Mouse (Mus musculus): ENCODE data around the gene Atp6v1g1. TPM values are rescaled to one million over a fixed set of nuclear protein-coding genes. Genes with fewer than 3 reads are reported as not detected.

Gene Atp6v1g1
- polyA plus RNA-seq, 1 experiment from 2014 or later: 287 TPM

- Histone ChIP-seq H3K9ac (no peak overlapping the region), H3K4me1 (peaks cover 46% of the 10 kb centered on the region), H3K9me3 (replicated peaks) (no peaks in the 10 kb centered on the region), H3K36me3 (no peaks in the 10 kb centered on the region), H3K27ac (no peak overlapping the region), H3K4me2 (no peak overlapping the region), H3K4me3 (replicated peaks) (no peak overlapping the region), H3K27me3 (no peaks in the 10 kb centered on the region)
- 68% methylated on average over 7 of the region's 7 CpGs for WGBS
- no peak for ATAC-seq (replicated peaks; ENCODE audit: low FRiP score)
These were observed 17.5 kb downstream of the Atp6v1g1 start for GRCm38 (mm10) chr4:63561861-63562675.

- 90% methylated on average over 4 of the region's 4 CpGs for WGBS
- Histone ChIP-seq H3K9ac (no peak overlapping the region), H3K4me2 (no peak overlapping the region)
These were observed 18.2 kb downstream of the Atp6v1g1 start for GRCm38 (mm10) chr4:63562742-63563141.

GRCm38 (mm10) chr4:63567712-63568390, 23.3 kb downstream of the Atp6v1g1 start:
- Histone ChIP-seq H3K4me2 (no peak overlapping the region), H3K4me1 (peaks cover 14% of the 10 kb centered on the region), H3K9me3 (replicated peaks) (no peaks in the 10 kb centered on the region), H3K9ac (no peak overlapping the region), H3K4me3 (replicated peaks) (no peak overlapping the region), H3K27ac (no peak overlapping the region), H3K36me3 (no peaks in the 10 kb centered on the region), H3K27me3 (no peaks in the 10 kb centered on the region)
- no peak for ATAC-seq (replicated peaks; ENCODE audit: low FRiP score)
- WGBS: 89% methylated on average over 10 of the region's 10 CpGs

More at GRCm38 (mm10) chr4:63562742-63563141, 18.2 kb downstream of the Atp6v1g1 start:
- ATAC-seq (replicated peaks; ENCODE audit: low FRiP score): no peak
- no peaks in the 10 kb centered on the region for H3K36me3 ChIP-seq
- peaks cover 39% of the 10 kb centered on the region for H3K4me1 ChIP-seq
- H3K9me3 ChIP-seq (replicated peaks): no peaks in the 10 kb centered on the region
- H3K4me3 ChIP-seq (replicated peaks): no peak overlapping the region
- H3K27ac ChIP-seq: no peak overlapping the region
- H3K27me3 ChIP-seq: no peaks in the 10 kb centered on the region

GRCm38 (mm10) chr4:63569322-63569721, 24.8 kb downstream of the Atp6v1g1 start:
- Histone ChIP-seq H3K36me3 (no peaks in the 10 kb centered on the region), H3K4me2 (no peak overlapping the region), H3K4me3 (replicated peaks) (no peak overlapping the region), H3K27ac (no peak overlapping the region), H3K4me1 (peaks cover 14% of the 10 kb centered on the region), H3K9ac (no peak overlapping the region), H3K27me3 (no peaks in the 10 kb centered on the region), H3K9me3 (replicated peaks) (no peaks in the 10 kb centered on the region)
- 84% methylated on average over 8 of the region's 8 CpGs for WGBS
- ATAC-seq (replicated peaks; ENCODE audit: low FRiP score): no peak

- no peak for ATAC-seq (replicated peaks; ENCODE audit: low FRiP score)
- 29% methylated on average over 7 of the region's 7 CpGs for WGBS
These were observed 25.7 kb downstream of the Atp6v1g1 start for GRCm38 (mm10) chr4:63570208-63570781.

GRCm38 (mm10) chr4:63572621-63573020, 28.0 kb downstream of the Atp6v1g1 start:
- H3K27ac ChIP-seq: no peak overlapping the region
- H3K36me3 ChIP-seq: peaks cover 3% of the 10 kb centered on the region; the same call in 1 of the 2 replicates
- H3K9me3 ChIP-seq (replicated peaks): no peaks in the 10 kb centered on the region; the same call in 1 of the 2 replicates
- H3K4me2 ChIP-seq: no peak overlapping the region
- H3K4me3 ChIP-seq (replicated peaks): no peak overlapping the region
- H3K9ac ChIP-seq: no peak overlapping the region
- H3K27me3 ChIP-seq: no peaks in the 10 kb centered on the region
- ATAC-seq (replicated peaks; ENCODE audit: low FRiP score): no peak
- peaks cover 14% of the 10 kb centered on the region for H3K4me1 ChIP-seq
- 87% methylated on average over 5 of the region's 5 CpGs for WGBS

More at GRCm38 (mm10) chr4:63570208-63570781, 25.7 kb downstream of the Atp6v1g1 start:
- H3K4me3 ChIP-seq (replicated peaks): no peak overlapping the region
- no peak overlapping the region for H3K9ac ChIP-seq
- H3K27ac ChIP-seq: peak overlapping the region; percentile 14; the same call in 1 of the 2 replicates
- no peaks in the 10 kb centered on the region for H3K9me3 ChIP-seq (replicated peaks)
- no peak overlapping the region for H3K4me2 ChIP-seq
- peaks cover 14% of the 10 kb centered on the region for H3K4me1 ChIP-seq
- H3K36me3 ChIP-seq: no peaks in the 10 kb centered on the region
- no peaks in the 10 kb centered on the region for H3K27me3 ChIP-seq

GRCm38 (mm10) chr4:63579649-63580048, 35.1 kb downstream of the Atp6v1g1 start:
- H3K4me1 ChIP-seq: no peaks in the 10 kb centered on the region; the same call in 1 of the 2 replicates
- no peaks in the 10 kb centered on the region for H3K27me3 ChIP-seq
- 91% methylated on average over 14 of the region's 14 CpGs for WGBS
- H3K4me2 ChIP-seq: no peak overlapping the region
- no peak overlapping the region for H3K27ac ChIP-seq
- no peak for ATAC-seq (replicated peaks; ENCODE audit: low FRiP score)
- no peak overlapping the region for H3K4me3 ChIP-seq (replicated peaks)
- peaks cover 6% of the 10 kb centered on the region; the same call in 1 of the 2 replicates for H3K36me3 ChIP-seq
- no peaks in the 10 kb centered on the region; the same call in 1 of the 2 replicates for H3K9me3 ChIP-seq (replicated peaks)
- H3K9ac ChIP-seq: no peak overlapping the region

- H3K4me3 ChIP-seq (replicated peaks): no peak overlapping the region
- ATAC-seq (replicated peaks; ENCODE audit: low FRiP score): no peak; the same call in 1 of the 2 replicates
- no peaks in the 10 kb centered on the region for H3K27me3 ChIP-seq
- H3K36me3 ChIP-seq: peaks cover 6% of the 10 kb centered on the region; the same call in 1 of the 2 replicates
- peaks cover 4% of the 10 kb centered on the region for H3K4me1 ChIP-seq
- WGBS: 49% methylated on average over 6 of the region's 6 CpGs
- H3K9me3 ChIP-seq (replicated peaks): no peaks in the 10 kb centered on the region; the same call in 1 of the 2 replicates
- no peak overlapping the region for H3K9ac ChIP-seq
- no peak overlapping the region for H3K27ac ChIP-seq
- H3K4me2 ChIP-seq: no peak overlapping the region
These were observed 35.5 kb downstream of the Atp6v1g1 start for GRCm38 (mm10) chr4:63580078-63580477.

GRCm38 (mm10) chr4:63582580-63582979, 38.0 kb downstream of the Atp6v1g1 start:
- peaks cover 9% of the 10 kb centered on the region for H3K4me1 ChIP-seq
- no peak overlapping the region for H3K4me3 ChIP-seq (replicated peaks)
- no peaks in the 10 kb centered on the region for H3K9me3 ChIP-seq (replicated peaks)
- H3K27ac ChIP-seq: no peak overlapping the region
- no peak overlapping the region for H3K9ac ChIP-seq
- no peaks in the 10 kb centered on the region for H3K27me3 ChIP-seq
- WGBS: 75% methylated on average over 5 of the region's 5 CpGs
- H3K36me3 ChIP-seq: peaks cover 3% of the 10 kb centered on the region; the same call in 1 of the 2 replicates
- H3K4me2 ChIP-seq: no peak overlapping the region
- ATAC-seq (replicated peaks; ENCODE audit: low FRiP score): no peak

GRCm38 (mm10) chr4:63585216-63585615, 40.6 kb downstream of the Atp6v1g1 start:
- ATAC-seq (replicated peaks; ENCODE audit: low FRiP score): peak; percentile 64; the same call in 1 of the 2 replicates
- Histone ChIP-seq H3K4me3 (replicated peaks) (no peak overlapping the region), H3K9me3 (replicated peaks) (no peaks in the 10 kb centered on the region), H3K36me3 (no peaks in the 10 kb centered on the region), H3K9ac (no peak overlapping the region), H3K27ac (no peak overlapping the region), H3K4me2 (no peak overlapping the region), H3K4me1 (peaks cover 9% of the 10 kb centered on the region), H3K27me3 (no peaks in the 10 kb centered on the region)
- WGBS: 49% methylated on average over 10 of the region's 10 CpGs

GRCm38 (mm10) chr4:63586240-63586639, 41.7 kb downstream of the Atp6v1g1 start:
- Histone ChIP-seq H3K36me3 (no peaks in the 10 kb centered on the region), H3K9ac (no peak overlapping the region), H3K4me3 (replicated peaks) (no peak overlapping the region), H3K4me2 (no peak overlapping the region), H3K27ac (no peak overlapping the region), H3K27me3 (no peaks in the 10 kb centered on the region), H3K9me3 (replicated peaks) (no peaks in the 10 kb centered on the region), H3K4me1 (peaks cover 9% of the 10 kb centered on the region)
- no peak for ATAC-seq (replicated peaks; ENCODE audit: low FRiP score)
- 76% methylated on average over 2 of the region's 2 CpGs for WGBS

- Histone ChIP-seq H3K4me3 (replicated peaks) (no peak overlapping the region), H3K4me2 (no peak overlapping the region), H3K9ac (no peak overlapping the region), H3K9me3 (replicated peaks) (no peaks in the 10 kb centered on the region), H3K4me1 (peaks cover 18% of the 10 kb centered on the region), H3K27ac (no peak overlapping the region), H3K27me3 (no peaks in the 10 kb centered on the region), H3K36me3 (no peaks in the 10 kb centered on the region)
- no peak for ATAC-seq (replicated peaks; ENCODE audit: low FRiP score)
- WGBS: 91% methylated on average over 7 of the region's 7 CpGs
These were observed 45.4 kb downstream of the Atp6v1g1 start for GRCm38 (mm10) chr4:63589987-63590386.

Measured in kidney, embryonic 15.5 days (tissue).